Mouse (Mus musculus) left cerebral cortex, adult 18-20 months (tissue): ENCODE measurements at regions not wholly inside any gene's neighbourhood (a gene's known extent, or its start where the extent isn't known, plus 50 kb on each side); places are given as distances from the start of the nearest gene placed in this dataset.
A peak's percentile ranks its signal among the peaks of the same experiment; 100 is the strongest.
"Not testable (repeated sequence)": the region's sequence is repeated elsewhere in the genome, so short reads cannot be mapped to it uniquely, and the experiment has no call there.

Experiments used
- DNase-seq, 2 experiments: peaks; one replicate each; pipeline ENCODE4 v3.0.0; 2021 to 2022; ENCODE audit warnings: low spot score in 2 of 2, mixed read lengths in 1 of 2

DNA sequence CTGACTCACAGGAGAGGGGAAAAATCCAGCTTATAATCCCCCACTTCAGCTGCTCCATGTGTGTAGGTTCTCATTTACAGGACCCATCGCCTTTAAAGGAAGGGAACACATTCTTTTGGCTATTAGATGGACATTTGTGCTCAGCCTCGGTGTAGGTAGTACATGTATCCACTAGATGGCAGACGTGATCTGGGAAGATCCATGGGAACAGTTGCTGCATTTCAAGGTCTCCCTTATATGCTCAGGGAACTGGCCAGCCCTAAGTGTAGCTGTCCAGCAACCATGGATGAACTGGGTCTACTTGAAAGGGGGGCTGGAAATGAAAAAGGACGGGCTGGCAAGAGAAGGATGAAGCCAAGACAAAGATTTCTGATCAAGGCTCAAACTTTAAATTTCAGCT, 124.0 kb downstream of the Akain1 start:
- DNase-seq: peak; percentile 54 to 56

DNA sequence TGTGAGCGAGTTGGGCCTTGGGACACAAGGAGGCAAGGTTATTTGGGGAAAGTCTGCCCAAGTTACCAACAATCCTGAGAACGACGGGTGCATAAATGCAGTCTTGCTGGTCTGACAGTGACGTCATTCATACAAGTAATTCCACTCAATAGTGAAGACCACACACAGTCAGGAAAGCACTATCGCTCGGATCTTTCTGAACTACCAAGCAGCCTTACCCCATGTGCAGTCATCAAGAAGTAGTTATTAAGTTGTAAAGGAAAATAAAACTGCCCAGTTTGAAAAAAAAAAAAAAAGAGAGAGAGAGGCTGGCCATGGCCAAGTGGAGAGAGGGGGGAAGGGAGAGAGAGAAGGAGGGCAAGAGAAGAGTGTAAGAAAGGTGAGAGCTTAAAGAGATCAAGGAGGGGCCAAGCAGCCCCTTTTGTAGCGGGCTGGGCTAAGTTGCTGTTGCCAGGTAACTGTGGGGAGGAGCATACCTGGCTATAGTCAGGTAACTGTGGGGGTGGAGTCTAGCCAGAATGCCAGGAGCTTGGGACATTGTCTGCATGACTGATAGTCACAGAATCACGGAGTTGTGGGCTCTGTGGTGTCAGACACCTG, 132.0 kb downstream of the Akain1 start:
- not testable (repeated sequence) for DNase-seq

DNA sequence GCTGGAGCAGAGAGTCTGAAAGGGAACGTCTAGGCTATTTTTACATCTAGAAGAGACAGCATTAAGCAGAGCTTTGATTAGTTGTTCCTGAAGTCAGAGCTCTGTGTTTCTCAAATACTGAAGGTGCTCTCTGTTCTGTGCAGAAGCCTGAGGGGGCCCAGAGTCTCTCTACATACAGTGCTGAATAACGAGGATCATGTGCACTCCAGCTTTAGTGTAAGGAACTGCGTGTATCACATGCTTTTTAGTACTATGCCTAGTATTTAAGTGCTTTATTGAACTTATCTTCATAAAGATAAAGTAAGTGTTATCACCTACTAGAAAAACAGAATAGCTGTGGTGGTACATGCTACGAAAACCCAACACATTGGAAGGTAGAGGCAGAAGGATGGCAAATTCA, 151.4 kb downstream of the Akain1 start:
- DNase-seq: no peak

DNA sequence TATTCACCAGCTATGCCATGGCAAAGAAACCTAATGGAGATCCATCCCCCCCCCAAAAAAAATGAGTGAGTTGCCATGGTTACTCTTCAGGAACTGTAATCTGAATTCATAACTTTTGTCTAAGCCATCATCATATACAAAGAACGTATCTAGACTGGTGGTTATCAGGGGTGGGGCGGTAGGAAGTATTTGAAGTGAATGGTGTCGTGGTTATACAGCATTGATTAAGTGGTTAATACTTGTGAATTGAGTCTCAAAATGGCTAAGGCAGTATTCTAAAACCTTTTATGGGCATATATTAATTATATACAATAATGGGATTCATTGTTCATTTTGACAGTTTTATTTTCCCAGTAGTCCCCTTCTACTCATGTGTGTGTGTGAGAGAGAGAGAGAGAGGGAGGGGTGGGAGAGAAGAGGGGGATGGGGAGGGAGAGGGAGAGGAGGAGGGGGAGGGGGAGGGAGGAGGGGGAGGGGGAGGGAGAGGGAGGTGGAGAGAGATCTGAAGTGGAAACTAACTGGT, 158.7 kb downstream of the Akain1 start:
- no peak for DNase-seq

DNA sequence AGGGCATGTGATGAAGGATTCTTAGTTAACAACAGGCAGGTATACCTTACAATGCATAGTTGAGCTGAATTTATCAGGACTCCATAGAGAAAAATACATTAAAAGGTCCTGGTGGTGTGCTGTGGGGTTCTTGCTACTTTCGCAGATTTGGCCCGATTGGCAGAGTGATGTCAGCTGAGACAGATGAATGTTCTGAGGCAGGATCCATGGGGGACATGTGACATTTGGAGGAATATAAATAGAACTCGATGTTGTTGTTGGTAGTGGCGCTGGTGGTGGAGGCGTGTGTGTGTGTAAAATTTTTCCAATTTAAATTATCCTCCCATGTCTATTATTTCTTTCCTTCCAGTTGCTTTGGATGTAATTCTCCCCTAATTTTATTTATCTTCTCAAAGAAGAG, 159.3 kb downstream of the Akain1 start:
- no peak for DNase-seq

DNA sequence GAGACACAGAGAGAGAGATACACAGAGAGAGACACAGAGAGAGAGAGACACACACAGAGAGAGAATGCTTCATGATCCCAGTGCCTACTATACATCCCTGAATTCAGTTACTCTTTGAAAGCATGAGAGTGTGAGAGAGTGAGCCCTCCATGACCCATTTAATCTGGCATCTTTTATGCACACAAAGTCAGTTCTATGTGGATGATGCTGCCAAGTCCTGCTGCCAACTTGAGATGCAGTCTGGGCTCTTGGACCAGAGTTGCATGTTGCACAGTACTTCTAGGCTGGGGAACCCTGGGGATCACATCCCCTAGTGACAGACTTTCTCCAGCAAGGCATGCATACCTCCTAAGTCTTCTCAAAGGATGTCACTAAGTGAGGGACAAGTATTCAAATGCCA, 164.5 kb downstream of the Akain1 start:
- DNase-seq: no peak

DNA sequence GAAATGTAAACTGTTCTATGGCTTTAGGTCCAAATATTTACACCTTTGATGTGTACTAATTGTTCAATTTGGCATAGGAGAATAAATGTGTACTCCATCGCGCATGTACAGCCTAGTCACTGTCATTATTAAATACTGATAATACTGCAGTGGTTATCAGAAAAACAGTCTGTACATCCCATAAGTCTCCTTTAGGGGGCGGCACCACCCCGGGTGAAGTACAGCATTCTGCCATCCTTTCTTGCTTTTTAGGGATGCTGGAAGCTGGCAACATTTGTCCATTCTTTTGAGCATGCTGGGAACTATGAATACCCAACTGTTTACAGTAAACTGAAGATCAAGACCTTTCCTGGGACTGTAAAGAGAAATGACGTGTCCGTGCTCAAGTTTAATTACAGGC, 165.6 kb downstream of the Akain1 start:
- peak; percentile 51 to 65 for DNase-seq

DNA sequence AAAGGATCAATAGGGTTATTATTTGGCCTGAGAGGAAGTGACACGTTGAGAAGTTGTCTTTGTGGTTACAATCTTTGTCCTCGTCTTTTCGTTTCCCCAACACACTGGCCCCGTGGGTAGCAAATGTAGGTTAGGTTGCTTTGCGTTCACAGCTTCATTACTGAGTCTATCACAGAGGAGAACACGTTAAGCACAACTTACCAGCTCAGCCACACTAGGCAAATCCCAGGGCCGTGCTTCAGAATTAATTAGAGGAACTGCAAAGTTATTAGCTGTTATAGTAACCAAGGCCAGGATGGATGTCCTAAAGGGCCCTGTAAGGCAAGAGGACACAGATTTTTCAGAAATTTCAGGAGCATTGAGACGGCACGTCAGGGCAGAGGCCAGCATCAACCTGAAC, 166.3 kb downstream of the Akain1 start:
- DNase-seq: no peak

DNA sequence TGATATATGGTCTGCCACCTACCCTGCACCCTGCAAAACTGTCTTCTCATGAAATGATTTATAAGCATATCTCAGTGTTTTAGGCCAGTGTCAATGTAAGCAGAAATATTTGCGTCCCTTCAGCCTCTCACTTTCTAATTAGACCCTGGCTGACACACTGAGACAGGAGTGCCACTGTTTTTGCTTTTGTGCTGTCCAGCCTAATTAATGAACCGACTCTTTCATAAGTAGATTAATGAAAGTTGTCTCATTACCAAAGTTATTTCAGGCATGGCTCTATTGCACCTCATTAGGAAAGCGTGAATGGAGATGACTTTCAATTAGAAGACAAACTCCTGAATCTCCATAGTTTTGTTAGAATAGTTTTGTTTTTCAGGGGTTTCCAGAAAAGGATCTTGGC, 192.3 kb downstream of the Akain1 start:
- DNase-seq: no peak

DNA sequence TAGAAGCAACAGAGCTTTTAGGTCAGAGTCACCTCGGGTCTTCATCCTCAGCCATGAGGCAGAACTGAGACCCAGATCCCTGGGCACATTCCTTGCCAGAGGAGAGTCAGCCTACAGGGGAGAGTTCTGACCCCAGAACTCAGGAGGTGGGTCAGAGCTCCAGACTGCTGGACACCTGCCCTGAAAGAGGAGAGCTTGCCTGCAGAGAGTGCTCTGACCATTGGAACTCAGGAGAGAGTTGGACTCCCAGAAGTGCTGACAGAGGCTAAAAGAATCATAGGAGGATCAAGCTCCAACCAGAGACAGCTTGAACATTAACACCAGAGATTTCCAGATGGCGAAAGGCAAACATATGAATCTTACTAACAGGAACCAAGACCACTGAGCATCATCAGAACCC, 211.4 kb downstream of the Akain1 start:
- not testable (repeated sequence) for DNase-seq

DNA sequence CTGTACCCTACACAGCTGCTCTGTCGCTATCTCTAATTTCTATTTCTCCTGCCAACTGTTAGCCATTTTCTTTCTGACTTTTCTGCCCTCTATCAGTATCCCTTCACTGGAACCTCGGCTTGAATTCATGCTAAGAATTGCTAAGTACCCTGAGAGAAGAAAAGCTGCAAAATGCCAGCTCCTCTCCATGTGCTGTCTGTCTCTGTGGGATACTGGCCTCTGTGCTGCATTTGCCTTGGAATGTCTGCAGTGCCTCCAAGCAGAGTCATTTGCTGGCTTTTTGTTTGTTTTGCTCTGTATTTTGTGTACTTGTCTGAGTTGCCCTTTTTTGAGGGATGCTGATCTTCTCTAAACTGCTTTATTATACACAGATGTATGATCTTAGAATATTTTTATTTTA, 215.5 kb downstream of the Akain1 start:
- no peak for DNase-seq

DNA sequence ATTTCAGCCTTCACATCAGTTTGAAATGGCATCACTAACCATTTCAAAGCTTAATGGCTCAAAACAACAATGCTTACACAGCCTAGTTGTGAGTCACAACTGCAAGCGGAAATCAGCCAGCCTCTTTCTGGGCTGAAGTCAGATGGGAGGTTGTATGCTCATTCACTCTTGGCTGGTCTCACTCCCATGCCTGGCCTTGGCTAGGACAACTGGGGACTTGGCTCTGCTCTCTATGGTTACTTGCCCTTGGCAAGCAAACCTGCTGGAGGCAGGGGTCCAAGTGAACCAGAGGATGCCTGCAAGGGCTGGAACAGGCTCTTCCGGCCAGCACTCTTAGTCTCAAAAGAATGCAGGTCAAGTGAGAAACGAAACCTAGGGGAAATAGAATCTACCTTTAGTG, 233.4 kb downstream of the Akain1 start:
- peak; percentile 28 to 43 for DNase-seq

DNA sequence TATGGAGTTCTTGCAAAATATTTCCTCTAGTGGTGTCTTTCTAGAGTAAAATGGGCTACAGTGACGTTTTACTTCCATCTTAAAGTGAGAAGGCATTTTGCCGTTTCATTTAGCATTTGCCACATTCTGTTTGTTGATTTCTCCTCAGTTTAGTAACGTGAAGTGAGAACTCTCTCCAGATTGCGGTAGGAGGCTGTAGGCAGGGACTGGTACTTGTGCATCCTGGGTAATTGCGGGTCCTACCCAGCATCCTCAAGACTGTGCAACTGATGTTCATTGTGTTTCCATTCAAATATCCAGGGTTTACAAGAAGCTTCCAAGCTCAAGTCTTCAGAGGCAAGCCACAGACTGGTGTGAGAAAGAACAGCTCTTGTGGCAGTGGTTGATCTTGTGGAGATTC, 244.0 kb downstream of the Akain1 start:
- DNase-seq: peak; percentile 25 to 41

DNA sequence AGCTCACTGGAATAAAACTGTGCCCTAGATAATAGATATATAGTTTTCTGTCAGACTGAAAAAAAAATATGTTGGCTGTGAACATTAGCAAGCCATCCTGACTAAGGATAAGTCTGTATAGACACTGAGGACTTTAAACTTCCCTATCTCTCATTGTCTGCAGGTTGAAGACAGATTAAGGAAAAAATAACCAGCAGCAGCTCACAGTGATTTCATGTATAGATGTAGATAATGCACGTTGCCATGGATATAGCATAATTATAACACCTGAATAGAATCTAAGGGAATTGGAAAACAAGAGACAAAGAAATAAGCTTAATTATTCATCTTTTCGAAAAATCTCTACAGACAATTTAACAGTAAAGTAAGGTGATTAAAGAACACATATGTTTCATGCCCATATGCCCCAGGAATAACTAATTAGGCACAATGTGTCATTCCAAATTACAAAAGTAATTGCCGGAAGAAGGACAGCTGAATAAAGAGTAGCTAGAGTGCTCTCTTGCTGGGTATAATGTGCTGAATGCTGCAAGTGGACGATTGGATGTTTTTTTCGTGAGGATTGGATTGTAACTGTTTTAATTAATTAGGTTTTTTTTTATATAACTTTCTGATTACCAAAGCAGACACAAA, 246.6 kb downstream of the Akain1 start:
- no peak for DNase-seq

DNA sequence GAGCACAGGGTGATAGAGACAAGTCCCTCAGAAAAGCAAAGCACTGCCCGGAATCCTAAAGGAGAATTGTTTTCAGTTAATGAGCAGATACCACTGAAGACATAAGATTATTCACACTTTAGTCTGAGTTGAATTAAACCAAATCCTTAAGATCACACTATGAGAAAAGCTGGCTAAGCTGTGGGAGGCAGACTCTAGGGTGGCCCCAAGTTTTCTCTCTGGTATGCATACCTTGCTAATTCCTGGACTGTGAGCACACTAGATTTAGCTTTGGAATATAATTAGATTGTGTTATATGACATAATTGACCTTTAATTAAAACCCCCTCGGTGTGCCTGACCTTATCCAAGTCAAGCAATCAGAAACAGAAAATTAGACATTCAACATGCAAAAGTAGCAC, 247.3 kb downstream of the Akain1 start:
- DNase-seq: no peak

DNA sequence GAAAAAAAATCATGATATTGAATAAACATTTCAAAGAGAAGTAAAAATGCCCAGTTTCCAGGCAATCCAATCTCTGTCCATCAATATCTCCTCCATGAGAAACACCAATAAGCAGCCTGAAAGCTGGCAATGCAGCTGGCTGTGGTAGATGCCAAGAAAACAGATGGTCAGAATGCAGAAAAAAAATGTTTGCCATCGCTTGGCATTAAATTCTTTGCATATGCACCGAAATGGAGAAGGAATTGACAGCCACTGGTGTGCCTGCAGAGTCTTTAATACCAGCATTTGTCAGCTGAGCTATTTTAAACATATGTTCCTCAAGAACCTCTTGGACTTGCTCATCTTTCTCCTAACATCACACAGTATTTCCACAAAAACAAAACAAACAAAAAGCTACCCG, 256.2 kb downstream of the Akain1 start:
- peak; percentile 21 to 28 for DNase-seq

DNA sequence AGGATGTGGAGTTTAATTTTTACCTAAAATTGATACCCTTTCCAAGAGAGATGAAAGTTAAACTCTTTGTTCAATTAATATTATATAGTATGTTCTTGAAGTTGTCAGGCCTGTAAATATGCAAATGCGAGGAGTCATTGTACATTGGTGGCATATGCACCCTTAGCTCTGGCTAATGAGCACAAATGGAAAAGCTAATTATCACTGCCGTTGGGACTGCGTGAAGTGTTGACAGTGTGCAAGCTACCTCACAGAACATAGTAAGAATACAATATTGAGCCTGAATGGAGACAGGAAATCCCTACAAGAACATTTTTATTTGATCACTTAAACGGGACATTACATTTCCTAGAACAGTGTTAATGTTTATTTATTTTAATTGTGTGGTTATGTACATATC, 241.5 kb upstream of the Dlgap1 start:
- no peak for DNase-seq

DNA sequence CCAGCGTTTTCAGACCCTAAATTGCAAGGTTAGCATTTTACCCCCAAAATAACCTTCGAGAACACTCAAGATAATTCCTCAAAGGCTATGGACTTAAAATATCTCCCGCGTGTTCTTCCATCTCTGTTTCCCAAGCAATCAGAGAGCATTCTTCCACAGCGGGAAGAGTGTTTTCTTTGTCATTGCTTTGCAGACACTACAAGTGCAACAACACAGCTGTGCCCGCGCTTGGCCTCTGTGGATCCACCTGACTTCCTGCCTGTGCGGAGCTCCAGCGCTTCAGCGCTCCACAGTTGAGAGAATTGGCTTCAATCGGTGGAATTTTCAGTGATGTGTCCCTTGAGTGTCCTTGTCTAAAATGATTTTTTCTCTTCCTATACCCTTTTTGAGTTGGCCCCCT, 235.9 kb upstream of the Dlgap1 start:
- peak in 1 of 2 experiments; percentile 2 for DNase-seq

DNA sequence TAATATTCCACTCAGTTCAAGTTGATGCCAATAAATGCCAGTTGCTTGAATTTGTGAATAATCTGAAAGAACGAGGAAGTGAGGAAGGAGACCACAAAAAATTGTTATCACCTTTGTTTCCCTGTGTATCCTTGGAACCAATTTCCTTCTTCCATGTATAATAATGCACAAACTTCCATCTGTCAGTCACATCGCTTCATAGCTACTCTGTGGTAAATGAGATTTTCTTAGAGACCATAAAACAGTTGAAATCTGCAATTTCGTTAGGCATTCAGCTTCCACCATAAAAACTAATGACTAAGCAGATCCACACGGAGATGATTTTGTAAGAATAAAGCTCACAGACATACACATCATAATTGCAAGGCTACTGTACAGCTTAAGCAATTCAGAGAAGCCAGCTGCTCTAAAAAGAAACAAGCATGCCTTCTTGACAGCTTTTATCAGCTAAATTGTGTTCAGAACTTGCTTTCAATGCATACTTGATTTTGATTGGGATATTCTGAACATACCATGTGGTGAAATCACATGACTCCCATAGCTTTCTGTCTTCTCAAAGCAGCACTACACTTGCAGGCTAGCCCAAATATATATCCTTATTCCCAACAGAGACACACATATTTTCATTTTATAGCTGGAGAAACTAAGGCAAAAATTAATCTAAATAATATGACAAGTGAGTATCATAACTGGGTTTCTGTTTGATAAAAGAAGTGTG, 232.3 kb upstream of the Dlgap1 start:
- DNase-seq: no peak

DNA sequence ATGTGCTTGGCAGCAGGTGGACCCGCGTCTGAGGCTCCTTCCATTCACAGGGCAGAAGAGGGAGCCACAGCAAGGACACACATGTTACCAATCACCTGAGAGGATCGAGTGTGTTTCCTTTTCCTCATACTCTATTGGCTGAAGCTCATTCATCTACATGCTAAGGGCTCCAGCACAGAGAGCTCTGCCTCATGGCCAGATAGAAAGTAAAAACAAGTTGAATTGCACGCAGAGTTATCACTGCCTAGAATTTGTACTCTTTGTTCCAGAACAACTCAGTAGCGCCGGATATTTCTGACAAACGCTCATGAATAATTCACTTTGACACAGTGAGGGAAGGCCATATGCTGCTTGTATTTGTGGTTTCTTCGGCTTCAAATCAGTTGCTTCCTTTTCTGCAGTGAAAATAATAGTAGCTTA, 199.9 kb upstream of the Dlgap1 start:
- DNase-seq: peak; percentile 38 to 58

DNA sequence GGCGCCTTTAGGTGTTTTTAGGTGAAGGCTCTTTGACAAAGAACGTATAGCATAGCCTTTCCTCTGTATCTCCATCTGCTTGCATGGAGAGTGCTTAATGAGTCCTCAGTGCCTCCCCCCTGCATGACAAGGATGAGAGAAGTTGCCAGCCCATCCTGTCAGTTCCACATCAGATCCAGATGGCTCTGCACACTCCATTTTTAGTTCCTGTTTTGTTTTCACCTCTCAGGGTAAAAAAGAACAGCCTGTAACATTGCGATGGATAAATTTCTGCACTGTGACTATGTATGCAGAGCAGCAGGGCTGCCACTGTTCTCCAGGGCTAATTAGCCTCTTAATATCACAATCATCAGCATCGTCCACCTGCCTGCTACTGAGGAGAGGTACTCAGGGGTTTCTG, 198.8 kb upstream of the Dlgap1 start:
- peak; percentile 56 to 68 for DNase-seq

DNA sequence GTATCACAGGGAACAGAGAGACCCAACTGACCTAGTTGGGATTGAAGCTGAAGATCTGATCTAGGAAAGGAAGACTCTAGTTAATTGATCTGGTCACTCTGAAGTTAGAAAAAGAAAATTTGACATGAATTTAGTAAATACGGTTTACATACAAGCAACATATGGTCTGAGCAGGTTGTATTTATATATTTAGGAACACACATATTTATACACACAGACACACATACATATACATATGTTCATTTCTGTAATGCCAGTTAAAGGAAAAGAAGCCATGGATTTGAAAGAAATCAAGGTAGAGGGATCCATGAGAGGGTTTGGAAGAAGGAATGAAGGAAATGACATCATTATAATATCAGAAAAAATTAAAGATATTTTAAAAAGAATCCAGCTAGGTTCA, 187.7 kb upstream of the Dlgap1 start:
- DNase-seq: no peak

DNA sequence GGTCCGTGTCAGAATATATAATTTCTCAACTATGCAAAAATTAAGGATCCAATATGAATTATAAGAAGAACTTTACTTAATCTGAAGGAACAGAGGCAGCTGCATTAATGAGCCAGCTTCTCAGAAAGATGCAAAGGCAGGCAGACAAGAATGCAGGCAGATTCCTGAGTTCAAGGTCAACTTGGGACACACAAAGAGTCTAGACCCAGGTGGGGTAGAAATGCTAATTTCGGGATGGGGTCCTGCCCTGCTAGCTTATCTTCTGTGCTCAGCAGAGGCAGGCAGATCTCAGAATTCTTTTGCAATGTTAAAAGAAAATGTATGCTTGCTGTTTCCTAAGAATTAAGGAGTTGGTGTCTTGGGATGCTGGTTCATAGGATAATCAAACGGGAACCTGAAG, 181.9 kb upstream of the Dlgap1 start:
- no peak for DNase-seq
